Mouse (Mus musculus): ENCODE measurements around the gene Cklf.

- TF ChIP-seq CTCF (IDR thresholded peaks at IDR 0.05; ENCODE audit: borderline replicate concordance, extremely low read depth, insufficient read depth, insufficient read length), result no peak
- TF ChIP-seq POLR2A (IDR thresholded peaks at IDR 0.05; ENCODE audit: borderline replicate concordance, extremely low read depth, insufficient read depth, insufficient read length, poor library complexity, severe bottlenecking), result no peak
Observed at GRCm38 (mm10) chr8:104205292-104205691, 45.4 kb upstream of the Cklf start.

All from brain, embryonic 14.5 days (tissue).